Mouse (Mus musculus) hindbrain, embryonic 10.5 days (tissue): ENCODE data around the gene Cnpy2. TPM values are rescaled to one million over a fixed set of nuclear protein-coding genes. Genes with fewer than 3 reads are reported as not detected.
A peak's percentile ranks its signal among the peaks of the same experiment; 100 is the strongest.
"Not testable (repeated sequence)": the region's sequence is repeated elsewhere in the genome, so short reads cannot be mapped to it uniquely, and the experiment has no call there.

Source experiments
- DNase-seq: peaks from one replicate; pipeline ENCODE4 v3.0.0-alpha.2; 2017; ENCODE audit warnings: low spot score
- H3K27ac ChIP-seq: fragments of 300-500 bp; sonication (generic); 2 replicates; pipeline ENCODE4 v1.5.1; 2016; ENCODE audit warnings: mild to moderate bottlenecking, moderate library complexity
- H3K27me3 ChIP-seq: fragments of 300-500 bp; sonication (generic); 2 replicates; pipeline ENCODE4 v1.6.1; 2016; ENCODE audit warnings: mild to moderate bottlenecking; ENCODE audit not compliant: poor library complexity, insufficient read depth, severe bottlenecking
- H3K36me3 ChIP-seq: fragments of 300-500 bp; sonication (generic); 2 replicates; pipeline ENCODE4 v1.6.1; 2016; ENCODE audit warnings: mild to moderate bottlenecking, moderate library complexity
- H3K4me1 ChIP-seq: fragments of 300-500 bp; sonication (generic); replicated peaks from 2 replicates; pipeline ENCODE4 v1.6.1; 2016; ENCODE audit warnings: mild to moderate bottlenecking
- H3K4me3 ChIP-seq: fragments of 300-500 bp; sonication (generic); 2 replicates; pipeline ENCODE4 v1.5.1; 2016; ENCODE audit warnings: mild to moderate bottlenecking, moderate library complexity
- H3K9me3 ChIP-seq: fragments of 300-500 bp; sonication (generic); 2 replicates; pipeline ENCODE4 v1.6.1; 2016; ENCODE audit warnings: mild to moderate bottlenecking, moderate library complexity
- whole genome bisulfite sequencing: fragments of 180-500 bp; shearing (Covaris S2); methylation state at CpG from one replicate; pipeline ENCODE4 v1.1.7; 2016; 5-methylcytosine and 5-hydroxymethylcytosine counted together
- polyA plus RNA-seq: library from polyadenylated mRNA; unstranded; fragments of >200 nt; fragmentation: Nextera tagmentation; extraction: Ambion mirVana; gene quantifications from 2 replicates; pipeline ENCODE4 v1.2.1, GENCODE M21; 2016

Cnpy2 gene
- 252 and 259 TPM in 2 replicates for polyA plus RNA-seq

DNA sequence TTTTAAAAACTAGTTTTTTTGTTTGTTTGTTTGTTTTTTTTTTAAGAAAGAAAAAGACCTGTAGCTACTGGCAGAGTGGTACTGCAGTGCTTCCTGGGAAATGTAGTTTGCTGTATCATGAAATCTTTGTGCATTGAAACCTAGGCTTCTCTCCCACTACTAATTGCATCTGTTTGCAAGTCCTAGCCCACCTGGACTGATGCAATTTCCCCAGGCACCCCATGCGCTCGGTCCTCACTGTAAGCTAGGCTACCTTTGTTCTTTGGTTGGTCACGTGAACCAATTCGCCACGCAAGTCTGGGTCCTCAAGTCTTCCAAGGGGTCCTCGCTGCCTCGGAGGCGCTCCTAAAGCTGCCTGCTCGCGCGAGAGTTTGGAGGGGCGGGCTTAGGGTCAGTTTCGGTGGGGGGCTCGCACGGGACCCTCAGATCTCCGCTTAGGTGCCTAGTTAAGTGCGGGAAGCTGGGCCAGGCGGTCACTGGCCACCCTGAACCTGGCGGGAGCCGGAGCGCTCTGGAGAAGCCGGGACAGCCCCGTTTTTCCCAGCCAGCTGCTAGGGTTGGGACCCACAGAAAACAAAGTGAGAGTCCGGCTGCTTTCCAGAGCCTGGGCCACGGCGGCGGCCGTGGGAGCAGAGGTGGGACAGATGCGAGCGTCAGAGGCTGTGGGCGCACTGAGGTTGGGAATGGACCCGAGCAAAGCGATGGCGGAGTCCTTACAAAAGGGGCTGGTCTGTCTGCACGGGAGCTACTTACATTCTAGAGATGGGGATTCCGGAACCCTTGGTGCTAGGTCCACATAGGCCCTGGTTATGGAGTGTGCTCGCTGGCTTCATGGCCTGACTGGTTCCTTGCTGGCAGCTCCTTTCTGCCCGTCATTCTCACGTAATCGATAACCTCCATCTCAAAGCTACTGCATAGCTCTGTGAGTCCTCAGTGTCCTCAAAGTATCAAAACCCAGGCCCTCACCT lies at the start of gene Cnpy2:
Gene Cnpy2 (plus strand): TSS at position 319 of the 968 bp plus-strand sequence.
- Histone ChIP-seq H3K4me3 (peak within 1 kb of the TSS; percentile 87), H3K27ac (peak within 1 kb of the TSS; percentile 99), H3K4me1 (peaks cover 19% of the 10 kb centered on the region), H3K27me3 (no peaks in the 10 kb centered on the region), H3K36me3 (peaks cover 73% of the 10 kb centered on the region), H3K9me3 (no peaks in the 10 kb centered on the region)
- DNase-seq: peak; percentile 96
- under 1% methylated on average over 40 of the region's 40 CpGs for WGBS

GRCm38 (mm10) chr10:128272819-128273439 lies 49.3 kb upstream of the Cnpy2 start:
- H3K9me3 ChIP-seq, H3K27ac ChIP-seq, H3K4me3 ChIP-seq, H3K27me3 ChIP-seq, DNase-seq: not testable (repeated sequence)
- WGBS: 72% methylated on average over 7 of the region's 7 CpGs
- Histone ChIP-seq H3K4me1 (0 out of 2 replicates have a peak, but pooled peaks cover 14% of the 10 kb centered on the region), H3K36me3 (peaks cover 20% of the 10 kb centered on the region)

- WGBS: 90% methylated on average over 1 of the region's 1 CpGs
- H3K4me1 ChIP-seq: not testable (repeated sequence)
Measured at GRCm38 (mm10) chr10:128275374-128275773, 46.9 kb upstream of the Cnpy2 start.

DNA sequence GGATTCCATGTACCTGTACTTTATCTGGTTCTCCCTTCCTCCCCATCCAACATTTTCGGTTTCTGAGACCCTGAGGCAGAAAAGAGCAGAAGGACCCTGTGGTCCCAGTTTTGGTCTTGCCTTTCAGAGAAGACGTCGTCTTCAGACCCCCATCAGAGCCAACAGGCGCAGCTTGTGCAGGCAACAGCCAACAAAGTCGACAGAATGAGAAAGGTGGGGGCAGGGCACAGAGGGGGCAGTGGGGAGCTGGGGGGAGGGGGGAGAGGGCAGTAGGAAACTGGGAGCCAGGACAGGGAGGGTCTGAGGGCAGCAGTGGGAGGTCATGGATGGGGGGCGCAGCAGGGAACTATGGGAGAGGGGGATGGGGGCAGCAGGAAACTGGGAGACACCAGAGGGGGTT lies 44.1 kb upstream of the Cnpy2 start:
- Histone ChIP-seq H3K4me1 (0 out of 2 replicates have a peak, but pooled peaks cover 5% of the 10 kb centered on the region), H3K27me3 (no peaks in the 10 kb centered on the region), H3K27ac (no peak overlapping the region), H3K9me3 (no peaks in the 10 kb centered on the region), H3K36me3 (peaks cover 63% of the 10 kb centered on the region), H3K4me3 (no peak overlapping the region)
- DNase-seq: no peak
- WGBS: 54% methylated on average over 6 of the region's 6 CpGs

More at GRCm38 (mm10) chr10:128275374-128275773, 46.9 kb upstream of the Cnpy2 start:
- not testable (repeated sequence) for H3K9me3 ChIP-seq, H3K27ac ChIP-seq, DNase-seq, H3K4me3 ChIP-seq, H3K27me3 ChIP-seq
- H3K36me3 ChIP-seq: peaks cover 40% of the 10 kb centered on the region

- no peaks in the 10 kb centered on the region for H3K9me3 ChIP-seq
- DNase-seq: no peak
- 90% methylated on average over 6 of the region's 6 CpGs for WGBS
- H3K36me3 ChIP-seq: peaks cover 90% of the 10 kb centered on the region
- peaks cover 5% of the 10 kb centered on the region; the same call in 1 of the 2 replicates for H3K4me1 ChIP-seq
- H3K27ac ChIP-seq: no peak overlapping the region
- H3K4me3 ChIP-seq: no peak overlapping the region
- H3K27me3 ChIP-seq: no peaks in the 10 kb centered on the region
Measured at GRCm38 (mm10) chr10:128280943-128281342, 41.3 kb upstream of the Cnpy2 start.

DNA sequence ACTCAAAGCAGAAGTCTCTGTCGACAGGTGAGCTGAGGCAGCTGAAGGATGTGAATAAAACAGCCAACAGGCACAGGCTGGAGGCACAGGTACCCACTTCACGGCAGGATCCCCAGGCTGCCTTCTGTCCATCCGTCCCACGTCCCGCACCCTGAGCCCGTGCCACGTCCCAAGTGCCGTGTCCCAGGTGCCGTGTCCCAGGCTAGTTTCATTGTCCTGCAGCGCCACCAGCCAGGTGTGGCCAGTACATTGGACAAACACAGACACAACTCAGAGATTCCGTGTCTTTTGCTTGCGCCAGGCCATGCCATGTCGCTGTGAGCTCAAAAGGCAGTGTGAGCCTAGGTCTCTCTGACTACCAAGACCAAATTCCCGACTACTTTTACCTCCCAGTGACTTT lies 40.6 kb upstream of the Cnpy2 start:
- Histone ChIP-seq H3K4me3 (no peak overlapping the region), H3K36me3 (peaks cover 91% of the 10 kb centered on the region), H3K27ac (no peak overlapping the region), H3K27me3 (no peaks in the 10 kb centered on the region), H3K9me3 (no peaks in the 10 kb centered on the region), H3K4me1 (peaks cover 5% of the 10 kb centered on the region; the same call in 1 of the 2 replicates)
- DNase-seq: no peak
- 93% methylated on average over 14 of the region's 14 CpGs for WGBS

GRCm38 (mm10) chr10:128282886-128283450 lies 39.3 kb upstream of the Cnpy2 start:
- H3K4me3 ChIP-seq: no peak overlapping the region
- 85% methylated on average over 20 of the region's 20 CpGs for WGBS
- H3K9me3 ChIP-seq: no peaks in the 10 kb centered on the region
- peaks cover 85% of the 10 kb centered on the region for H3K36me3 ChIP-seq
- H3K27me3 ChIP-seq: no peaks in the 10 kb centered on the region
- no peak for DNase-seq
- no peak overlapping the region for H3K27ac ChIP-seq
- H3K4me1 ChIP-seq: peaks cover 5% of the 10 kb centered on the region; the same call in 1 of the 2 replicates

- Histone ChIP-seq H3K4me1 (no peaks in the 10 kb centered on the region; the same call in 1 of the 2 replicates), H3K36me3 (peaks cover 84% of the 10 kb centered on the region), H3K9me3 (no peaks in the 10 kb centered on the region), H3K4me3 (no peak overlapping the region), H3K27me3 (no peaks in the 10 kb centered on the region), H3K27ac (no peak overlapping the region)
- DNase-seq: peak; percentile 74
- WGBS: 66% methylated on average over 31 of the region's 31 CpGs
Measured at GRCm38 (mm10) chr10:128283604-128284579, 38.4 kb upstream of the Cnpy2 start.

- 80% methylated on average over 1 of the region's 1 CpGs for WGBS
Measured at GRCm38 (mm10) chr10:128290594-128290993, 31.7 kb upstream of the Cnpy2 start.

DNA sequence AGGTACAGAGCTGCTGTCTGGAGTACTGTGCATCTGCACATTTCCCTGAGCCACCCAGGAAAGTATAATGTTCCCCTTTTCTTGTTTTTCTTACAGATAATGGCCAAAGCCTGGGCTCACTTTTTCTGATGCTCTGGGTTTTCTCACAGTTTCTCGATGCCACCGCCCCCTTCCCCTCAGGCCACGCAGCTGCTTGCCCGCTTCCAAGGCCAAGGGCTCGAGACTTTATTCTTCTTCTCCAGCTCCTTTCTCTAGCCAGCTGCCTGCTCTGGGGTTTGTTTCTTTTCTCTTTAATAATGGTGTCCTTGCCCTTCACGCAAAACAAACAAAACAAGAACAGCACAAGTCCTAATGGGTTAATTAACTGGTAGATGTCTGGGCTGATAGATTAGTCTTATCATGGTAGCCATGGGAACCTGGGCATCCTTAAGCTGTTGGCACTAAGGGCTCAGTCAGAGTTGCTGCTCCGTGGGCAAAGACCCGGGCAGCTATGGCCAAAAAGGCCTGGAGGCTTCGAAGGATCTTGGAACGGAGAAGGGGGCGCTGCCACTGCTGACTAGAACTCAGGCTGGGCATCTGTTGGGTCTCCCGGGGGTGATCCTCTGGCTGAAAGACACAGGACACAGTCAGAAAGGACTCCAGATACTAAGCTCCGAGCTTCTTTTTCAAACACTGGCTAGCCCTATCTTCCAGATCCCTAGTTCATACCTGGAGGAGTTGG lies 25.7 kb upstream of the Cnpy2 start:
- 88% methylated on average over 13 of the region's 13 CpGs for WGBS
- no peak overlapping the region for H3K4me3 ChIP-seq

More at GRCm38 (mm10) chr10:128290594-128290993, 31.7 kb upstream of the Cnpy2 start:
- H3K4me1 ChIP-seq, H3K9me3 ChIP-seq, H3K27me3 ChIP-seq, DNase-seq, H3K4me3 ChIP-seq, H3K27ac ChIP-seq: not testable (repeated sequence)
- peaks cover 51% of the 10 kb centered on the region for H3K36me3 ChIP-seq

GRCm38 (mm10) chr10:128297221-128297620 lies 25.0 kb upstream of the Cnpy2 start:
- H3K27me3 ChIP-seq: no peaks in the 10 kb centered on the region
- DNase-seq: no peak
- peaks cover 5% of the 10 kb centered on the region for H3K4me1 ChIP-seq
- 90% methylated on average over 4 of the region's 4 CpGs for WGBS
- no peak overlapping the region for H3K27ac ChIP-seq
- no peak overlapping the region for H3K4me3 ChIP-seq
- no peaks in the 10 kb centered on the region for H3K9me3 ChIP-seq
- peaks cover 9% of the 10 kb centered on the region for H3K36me3 ChIP-seq

More for the DNA sequence above, 25.7 kb upstream of the Cnpy2 start:
- Histone ChIP-seq H3K27me3 (no peaks in the 10 kb centered on the region), H3K36me3 (peaks cover 16% of the 10 kb centered on the region), H3K9me3 (no peaks in the 10 kb centered on the region), H3K27ac (no peak overlapping the region), H3K4me1 (no peaks in the 10 kb centered on the region)
- no peak for DNase-seq
